Mouse (Mus musculus) ES-Bruce4 (cell line): ENCODE results near the gene Sptbn1. TPM values are rescaled to one million over a fixed set of nuclear protein-coding genes. Genes with fewer than 3 reads are reported as not detected.
A peak's percentile ranks its signal among the peaks of the same experiment; 100 is the strongest.

Source experiments
- H3K27ac ChIP-seq: 2 replicates; pipeline ENCODE4 v1.5.1; 2012; ENCODE audit warnings: low read length, inconsistent platforms; ENCODE audit not compliant: insufficient read depth
- H3K27me3 ChIP-seq: 2 replicates; pipeline ENCODE4 v1.6.1; 2012; ENCODE audit warnings: mild to moderate bottlenecking, low read length, inconsistent platforms; ENCODE audit not compliant: control insufficient read depth, poor library complexity, insufficient read depth, severe bottlenecking
- H3K36me3 ChIP-seq: 2 replicates; pipeline ENCODE4 v1.6.1; 2012; ENCODE audit warnings: inconsistent platforms, mild to moderate bottlenecking, low read length, moderate library complexity; ENCODE audit not compliant: control insufficient read depth, poor library complexity, insufficient read depth, severe bottlenecking
- H3K4me1 ChIP-seq: one replicate; pipeline ENCODE4 v1.8.1; 2011; ENCODE audit warnings: low read length; ENCODE audit not compliant: control insufficient read depth, insufficient read depth
- H3K4me3 ChIP-seq: 2 replicates; pipeline ENCODE4 v1.5.1; 2011; ENCODE audit warnings: low read depth, mild to moderate bottlenecking, low read length
- H3K9ac ChIP-seq: 2 replicates; pipeline ENCODE4 v1.6.1; 2012; ENCODE audit warnings: low read depth, mild to moderate bottlenecking, inconsistent platforms; ENCODE audit not compliant: poor library complexity, severe bottlenecking
- H3K9me3 ChIP-seq: replicated peaks from 2 replicates; pipeline ENCODE4 v1.6.1; 2012; ENCODE audit warnings: mild to moderate bottlenecking, low read length, inconsistent platforms; ENCODE audit not compliant: control insufficient read depth, poor library complexity, insufficient read depth, severe bottlenecking
- CTCF ChIP-seq: IDR thresholded peaks from one replicate; pipeline ENCODE4 v1.8.1; 2011; ENCODE audit warnings: low read depth, low read length
- EP300 ChIP-seq: IDR thresholded peaks from 2 replicates; pipeline ENCODE4 v1.6.1; 2011; ENCODE audit warnings: low read depth, low read length; ENCODE audit not compliant: insufficient read depth
- POLR2A ChIP-seq: IDR thresholded peaks from one replicate; pipeline ENCODE4 v1.8.1; 2011; ENCODE audit warnings: low read length; ENCODE audit not compliant: insufficient read depth
- polyA plus RNA-seq: library from polyadenylated mRNA; stranded (reverse); fragments of >200 nt; gene quantifications from 2 replicates; pipeline ENCODE4 v1.2.4, GENCODE M21; 2011; ENCODE audit warnings: low read depth; ENCODE audit not compliant: missing spikeins, insufficient read depth, insufficient read length

Sptbn1 gene
- polyA plus RNA-seq, 1 experiment, result 147 TPM

GRCm38 (mm10) chr11:30177145-30177840 lies 90.7 kb downstream of the Sptbn1 start:
- Histone ChIP-seq H3K9me3 (no peaks in the 10 kb centered on the region), H3K4me3 (no peak overlapping the region), H3K4me1 (peaks cover 6% of the 10 kb centered on the region), H3K27me3 (no peaks in the 10 kb centered on the region), H3K36me3 (peaks cover 3% of the 10 kb centered on the region), H3K27ac (peak overlapping the region; percentile 82), H3K9ac (no peak overlapping the region)
- TF ChIP-seq CTCF (no peak), EP300 (peak; percentile 88)

- no peaks in the 10 kb centered on the region for H3K27me3 ChIP-seq
- no peak overlapping the region for H3K27ac ChIP-seq
- TF ChIP-seq POLR2A (no peak), CTCF (no peak)
- peaks cover 3% of the 10 kb centered on the region for H3K36me3 ChIP-seq
- no peak overlapping the region for H3K4me3 ChIP-seq
- H3K4me1 ChIP-seq, result peaks cover 4% of the 10 kb centered on the region
- H3K9ac ChIP-seq, result no peak overlapping the region
- no peaks in the 10 kb centered on the region for H3K9me3 ChIP-seq
Measured at GRCm38 (mm10) chr11:30176111-30176510, 91.9 kb downstream of the Sptbn1 start.

GRCm38 (mm10) chr11:30175623-30176022 lies 92.4 kb downstream of the Sptbn1 start:
- Histone ChIP-seq H3K27me3 (no peaks in the 10 kb centered on the region), H3K9me3 (no peaks in the 10 kb centered on the region), H3K4me3 (no peak overlapping the region), H3K27ac (no peak overlapping the region), H3K9ac (no peak overlapping the region), H3K4me1 (peaks cover 4% of the 10 kb centered on the region), H3K36me3 (peaks cover 3% of the 10 kb centered on the region)
- TF ChIP-seq POLR2A (no peak), CTCF (no peak), EP300 (no peak)

- no peaks in the 10 kb centered on the region for H3K27me3 ChIP-seq
- TF ChIP-seq POLR2A, result no peak
- TF ChIP-seq CTCF, result no peak
- TF ChIP-seq EP300, result no peak
Measured at GRCm38 (mm10) chr11:30171586-30172178, 96.3 kb downstream of the Sptbn1 start.

GRCm38 (mm10) chr11:30171184-30171583 lies 96.8 kb downstream of the Sptbn1 start:
- Histone ChIP-seq H3K9ac (no peak overlapping the region), H3K4me3 (no peak overlapping the region), H3K27me3 (no peaks in the 10 kb centered on the region), H3K4me1 (no peaks in the 10 kb centered on the region), H3K9me3 (no peaks in the 10 kb centered on the region), H3K36me3 (peaks cover 3% of the 10 kb centered on the region), H3K27ac (no peak overlapping the region)
- TF ChIP-seq POLR2A, result no peak

More at GRCm38 (mm10) chr11:30171586-30172178, 96.3 kb downstream of the Sptbn1 start:
- H3K9me3 ChIP-seq, result no peaks in the 10 kb centered on the region
- H3K4me1 ChIP-seq, result peaks cover 4% of the 10 kb centered on the region
- H3K9ac ChIP-seq, result no peak overlapping the region
- H3K4me3 ChIP-seq, result no peak overlapping the region
- no peak overlapping the region for H3K27ac ChIP-seq
- H3K36me3 ChIP-seq, result peaks cover 3% of the 10 kb centered on the region

- Histone ChIP-seq H3K9me3 (no peaks in the 10 kb centered on the region), H3K4me1 (peaks cover 2% of the 10 kb centered on the region), H3K27me3 (no peaks in the 10 kb centered on the region), H3K36me3 (no peaks in the 10 kb centered on the region), H3K27ac (no peak overlapping the region), H3K9ac (no peak overlapping the region), H3K4me3 (no peak overlapping the region)
- TF ChIP-seq CTCF (no peak), EP300 (no peak), POLR2A (no peak)
Measured at GRCm38 (mm10) chr11:30166551-30166922, 101.4 kb downstream of the Sptbn1 start.
